ENCODE assay signal across 8 mouse cellular contexts in the genomic region with DNA sequence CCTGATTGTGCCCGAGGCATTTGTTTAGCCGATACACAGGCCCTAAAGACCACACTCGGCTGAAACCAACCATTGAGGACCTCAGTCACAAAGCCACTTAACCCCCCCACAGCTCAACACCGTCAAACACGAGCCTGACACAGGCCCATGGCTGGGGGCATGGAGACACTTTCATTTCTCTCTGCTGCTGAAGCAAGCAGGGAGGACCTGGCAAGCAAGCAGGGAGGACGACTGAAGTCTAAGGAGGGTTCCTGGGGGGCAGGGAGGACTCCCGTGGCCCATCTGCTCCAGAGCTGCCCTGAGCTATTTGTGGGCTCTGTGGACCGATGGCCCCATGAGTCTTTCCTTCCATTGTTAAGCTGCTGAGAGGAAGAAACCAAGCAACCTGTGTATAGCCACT. TPM values are rescaled to one million over a fixed set of nuclear protein-coding genes. Genes with fewer than 3 reads are reported as not detected.
DNase-seq lines count a peak whose midpoint lies in the region; ATAC-seq and TF ChIP-seq lines count a peak whose summit lies in the region.

No protein-coding gene starts in this region.

- DNase-seq in adrenal gland, adult 2 months, result peak; percentile 44
- no peak for DNase-seq in adrenal gland, adult 18-20 months (ENCODE audit: low spot score in 2 of 2)
- DNase-seq in spleen, postnatal 36 days (ENCODE audit: low spot score in 2 of 2), result peak; percentile 64 to 66
- DNase-seq in spleen, postnatal 4 days (ENCODE audit: low spot score in 2 of 2), result no peak
- no peak for DNase-seq in liver, embryonic 14.5 days (ENCODE audit: low read depth in 3 of 3, low spot score in 3 of 3)
- DNase-seq in thymus, postnatal 14 days, result no peak
- no peak for DNase-seq in cerebellum, postnatal 4 days (ENCODE audit: low spot score in 2 of 2)
- no peak for DNase-seq in thymus, adult 18-20 months

- TF ChIP-seq EP300 in liver, embryonic 14.5 days (IDR thresholded peaks at IDR 0.05; ENCODE audit: low read depth), result no peak

- no peaks in the 10 kb centered on the region for H3K9me3 ChIP-seq in liver, embryonic 14.5 days (ENCODE audit: control insufficient read depth, low read length)

- no peak overlapping the region for H3K4me3 ChIP-seq in liver, embryonic 14.5 days (ENCODE audit: insufficient read depth in 1 of 2, low read depth in 2 of 2, low read length in 2 of 2)

- no peak for TF ChIP-seq CTCF in liver, embryonic 14.5 days (IDR thresholded peaks at IDR 0.05; ENCODE audit: low read depth)

- H3K36me3 ChIP-seq in liver, embryonic 14.5 days (replicated peaks; ENCODE audit: control insufficient read depth, insufficient read depth, low read depth), result peaks cover 30% of the 10 kb centered on the region

- peak overlapping the region; percentile 61; the same call in 1 of the 2 replicates for H3K4me2 ChIP-seq in liver, embryonic 14.5 days (ENCODE audit: low read depth)

- WGBS in liver, embryonic 14.5 days (ENCODE audit: insufficient replicate concordance), result 17% methylated on average over 8 of the region's 8 CpGs

- no peak overlapping the region for H3K27ac ChIP-seq in liver, embryonic 14.5 days

- ATAC-seq in liver, embryonic 14.5 days (ENCODE audit: insufficient read depth), result no peak

- H3K9ac ChIP-seq in liver, embryonic 14.5 days (replicated peaks), result no peak overlapping the region

- peaks cover 44 to 59% of the 10 kb centered on the region in 2 experiments for H3K4me1 ChIP-seq in liver, embryonic 14.5 days (replicated peaks; ENCODE audit: control insufficient read depth in 2 of 2, insufficient read depth in 2 of 2, low read length in 1 of 2)

- no peaks in the 10 kb centered on the region for H3K27me3 ChIP-seq in liver, embryonic 14.5 days (ENCODE audit: control insufficient read depth, insufficient read depth, low read length)

RNA-seq across cellular contexts. Expression of gene Vps37b, which starts 20.1 kb away (rescaled TPM):
- 100 to 1,000 TPM in 1 of 2 experiments, 10 to 100 TPM in 1; 65.8 to 146 TPM for total RNA-seq in adrenal gland, adult 2 months (2021)
- polyA plus RNA-seq in adrenal gland, adult 2 months (2012; rRNA removed), result 198 and 208 TPM in 2 replicates
- total RNA-seq in adrenal gland, adult 18-20 months (2021), result 100 to 1,000 TPM in 1 of 2 experiments, 10 to 100 TPM in 1; 97.2 to 127 TPM
- 11.3 and 11.5 TPM in 2 replicates for polyA plus RNA-seq in liver, embryonic 14.5 days (2012; rRNA removed)
- polyA plus RNA-seq in liver, embryonic 14.5 days (2014; fragmentation: Nextera tagmentation; extraction: Ambion mirVana), result 8.8 and 12.6 TPM in 2 replicates

RNA-seq across cellular contexts. Expression of gene Hip1r, which starts 38.5 kb away (rescaled TPM):
- total RNA-seq in adrenal gland, adult 2 months (2021), result 10 to 100 TPM; 16.4 to 19.3 TPM
- 6.5 and 10.4 TPM in 2 replicates for polyA plus RNA-seq in adrenal gland, adult 2 months (2012; rRNA removed)
- 10 to 100 TPM; 20.1 to 28.4 TPM for total RNA-seq in adrenal gland, adult 18-20 months (2021)
- 6.4 and 7.6 TPM in 2 replicates for polyA plus RNA-seq in liver, embryonic 14.5 days (2012; rRNA removed)
- polyA plus RNA-seq in liver, embryonic 14.5 days (2014; fragmentation: Nextera tagmentation; extraction: Ambion mirVana), result 6.2 and 7.2 TPM in 2 replicates

Comparison
In these comparisons a context has a peak if more than half of its experiments do, and no peak if none do; other contexts are left out.
1. DNase-seq: peak in adrenal gland, adult 2 months (single experiment) and spleen, postnatal 36 days (2 of 2); none in adrenal gland, adult 18-20 months (0 of 2), spleen, postnatal 4 days (0 of 2), liver, embryonic 14.5 days (0 of 3), thymus, postnatal 14 days (single experiment), cerebellum, postnatal 4 days (0 of 2) and thymus, adult 18-20 months (0 of 2).